Mouse (Mus musculus) gastrocnemius, postnatal 25 days (tissue): ENCODE results near the gene Fgfr2. TPM values are rescaled to one million over a fixed set of nuclear protein-coding genes. Genes with fewer than 3 reads are reported as not detected.

Experiments
- DNase-seq: peaks from one replicate; pipeline ENCODE4 v3.0.0; 2022
- total RNA-seq, 2 experiments: library from RNA; stranded (reverse); gene quantifications; 1 replicate in 1 of 2; 2 replicates in 1 of 2; pipeline ENCODE4 v1.2.3; 2021

Gene Fgfr2
- total RNA-seq, 2 experiments from 2014 or later, result 0.33 to 0.96 TPM

DNA sequence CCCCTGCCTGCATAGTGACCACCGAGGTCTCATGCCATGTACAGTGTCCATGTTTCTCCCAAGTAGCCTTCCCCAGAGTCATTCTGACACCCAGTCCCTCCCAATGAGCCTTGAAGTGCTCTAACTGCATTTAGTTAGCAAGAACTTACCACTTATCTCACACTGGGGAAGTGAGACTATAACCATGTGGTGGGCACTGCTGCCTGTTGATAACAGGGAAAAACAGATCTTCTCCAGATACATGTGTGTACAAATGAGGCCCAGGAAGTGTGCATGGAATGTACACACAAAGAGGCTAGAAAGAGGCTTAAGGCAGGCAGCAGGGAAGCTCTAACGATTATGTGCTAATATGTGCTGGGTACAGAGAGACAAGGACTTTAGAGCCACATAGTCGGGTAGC lies 629.5 kb downstream of the Fgfr2 start:
- DNase-seq, result no peak

DNA sequence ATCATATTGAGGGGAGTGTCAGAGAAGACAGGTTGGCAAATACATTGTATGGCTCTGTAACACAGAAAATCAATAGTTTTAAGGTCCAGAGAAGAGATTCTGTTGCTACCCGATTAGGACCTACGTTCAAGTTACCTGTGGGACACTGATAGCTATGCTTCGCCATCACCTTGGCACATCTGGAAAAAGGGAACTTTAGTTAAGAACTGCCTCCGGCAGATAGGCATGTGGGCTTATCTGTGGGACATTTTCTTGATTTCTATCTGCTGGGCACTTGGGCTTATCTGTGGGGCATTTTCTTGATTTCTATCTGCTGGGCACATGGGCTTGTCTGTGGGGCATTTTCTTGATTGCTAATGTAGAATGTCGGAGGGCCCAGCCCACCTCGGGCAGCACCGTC lies 631.2 kb downstream of the Fgfr2 start:
- no peak for DNase-seq

DNA sequence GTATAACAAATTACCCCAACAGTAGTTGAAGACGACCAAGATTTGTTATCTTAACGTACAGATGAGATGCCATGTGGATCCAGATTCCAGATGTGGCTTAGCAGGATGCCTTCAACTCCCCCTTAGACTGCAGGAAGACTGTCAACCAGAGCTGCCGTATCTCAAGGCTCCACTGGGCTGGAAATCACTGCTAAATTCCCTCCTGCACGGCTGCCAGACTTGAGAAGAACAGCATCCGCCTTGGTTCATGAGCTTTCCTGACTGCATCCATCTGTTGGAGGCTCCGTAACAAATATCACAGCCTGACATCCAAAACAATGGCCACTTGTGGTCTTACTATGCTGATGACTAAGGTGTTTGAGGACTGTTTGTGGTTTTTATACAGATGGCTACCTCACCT lies 635.8 kb downstream of the Fgfr2 start:
- no peak for DNase-seq

DNA sequence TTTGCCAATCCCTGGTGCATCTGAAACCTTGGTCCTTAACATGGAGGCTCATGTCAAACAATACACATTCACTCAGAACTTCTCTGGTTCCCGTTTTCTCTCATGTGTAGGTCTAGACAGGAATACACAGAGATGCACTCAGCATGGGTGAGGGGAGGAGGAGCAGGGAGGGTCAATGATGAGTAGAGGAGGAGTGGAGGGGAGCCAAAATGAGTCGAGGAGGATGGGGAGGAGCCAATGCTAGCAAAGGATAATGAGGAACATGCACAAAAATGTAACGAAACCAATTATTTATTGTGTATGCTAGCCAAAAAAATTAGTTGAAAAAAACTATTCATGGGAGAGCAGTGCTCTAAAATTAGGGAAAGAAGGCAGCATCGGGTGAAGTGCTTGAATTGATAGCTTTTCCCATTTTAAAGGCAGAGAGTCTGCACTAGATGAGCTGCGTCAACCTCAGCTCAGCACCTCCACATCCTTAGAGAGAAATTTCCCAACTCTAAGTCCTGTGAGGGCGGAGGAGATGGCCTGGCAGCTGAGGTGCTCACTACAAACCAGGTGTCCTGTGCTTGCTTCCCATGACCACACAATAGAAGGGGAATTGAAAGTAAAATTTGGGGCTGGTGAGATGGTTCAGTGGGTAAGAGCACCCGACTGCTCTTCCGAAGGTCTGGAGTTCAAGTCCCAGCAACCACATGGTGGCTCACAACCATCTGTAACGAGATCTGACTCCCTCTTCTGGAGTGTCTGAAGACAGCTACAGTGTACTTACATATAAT lies 636.6 kb downstream of the Fgfr2 start:
- no peak for DNase-seq

DNA sequence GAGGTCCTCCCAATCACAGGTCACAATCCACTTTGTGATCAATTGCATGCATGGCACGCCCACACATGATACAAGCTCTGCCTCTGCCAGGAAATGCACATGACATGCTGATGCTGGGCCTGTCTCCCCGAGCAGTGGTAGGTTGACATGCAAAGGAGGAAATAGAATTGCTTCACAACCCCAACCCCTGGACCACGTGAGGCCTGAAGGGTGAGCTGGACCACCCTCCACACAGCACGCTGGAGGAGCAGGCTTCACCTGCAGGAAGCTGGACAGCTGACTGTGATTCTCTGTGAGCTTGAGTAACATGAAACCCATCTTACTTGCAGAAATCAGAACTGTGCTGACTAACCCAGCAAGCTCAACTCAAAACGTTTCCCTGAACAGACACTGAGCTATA lies 638.7 kb downstream of the Fgfr2 start:
- no peak for DNase-seq

DNA sequence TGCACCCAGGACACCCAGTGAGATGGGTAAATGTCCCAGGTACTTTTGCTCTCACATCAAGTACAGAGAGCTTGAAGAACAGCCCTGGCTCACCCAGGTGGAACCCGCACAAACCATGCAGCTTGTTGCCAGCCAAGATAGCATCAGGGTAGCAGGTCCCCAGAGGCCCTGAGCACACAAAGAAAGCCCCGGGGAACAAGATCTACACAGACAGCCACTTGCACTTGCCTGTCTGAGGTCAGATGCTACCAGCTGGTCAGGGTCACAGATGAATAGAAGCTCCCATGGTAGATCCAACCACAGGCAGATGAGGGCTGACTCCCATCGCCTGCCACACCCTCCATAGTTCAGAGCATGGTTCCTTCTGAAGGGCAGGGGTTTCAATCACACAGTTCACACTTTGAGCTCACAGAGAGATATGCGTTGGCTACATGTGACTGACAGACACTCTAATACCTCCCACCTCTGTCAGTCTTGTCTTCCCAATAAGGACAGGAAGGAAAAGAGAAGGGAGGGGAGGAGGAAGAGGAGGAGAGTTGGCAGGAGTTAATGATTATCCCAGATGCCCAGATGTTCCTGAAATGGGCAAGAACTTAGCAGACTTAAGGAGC lies 642.3 kb downstream of the Fgfr2 start:
- no peak for DNase-seq

DNA sequence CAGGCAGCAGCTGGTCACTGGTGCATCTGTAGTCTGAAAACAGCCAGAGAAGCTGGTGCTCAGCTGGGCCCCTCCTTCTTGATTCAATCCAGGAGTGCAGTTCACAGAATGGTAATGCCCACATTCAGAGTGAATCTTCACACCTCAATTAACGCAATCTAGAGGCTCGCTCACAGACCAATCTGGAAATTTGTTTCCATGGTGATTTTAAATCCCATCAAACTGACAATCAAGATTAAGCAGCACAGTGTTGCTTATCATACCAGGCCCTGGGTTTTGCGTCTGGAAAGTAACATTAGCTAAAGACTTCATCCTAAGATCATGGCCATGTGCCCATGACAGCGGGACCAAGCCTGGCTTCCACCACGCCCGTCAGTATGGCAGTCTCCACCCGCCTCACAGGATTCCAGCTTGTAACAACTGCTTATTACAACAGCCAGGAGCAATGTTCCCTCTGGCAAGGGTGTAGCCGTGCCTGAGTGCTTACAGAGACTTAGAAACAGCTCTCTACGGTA lies 644.8 kb downstream of the Fgfr2 start:
- DNase-seq, result no peak

DNA sequence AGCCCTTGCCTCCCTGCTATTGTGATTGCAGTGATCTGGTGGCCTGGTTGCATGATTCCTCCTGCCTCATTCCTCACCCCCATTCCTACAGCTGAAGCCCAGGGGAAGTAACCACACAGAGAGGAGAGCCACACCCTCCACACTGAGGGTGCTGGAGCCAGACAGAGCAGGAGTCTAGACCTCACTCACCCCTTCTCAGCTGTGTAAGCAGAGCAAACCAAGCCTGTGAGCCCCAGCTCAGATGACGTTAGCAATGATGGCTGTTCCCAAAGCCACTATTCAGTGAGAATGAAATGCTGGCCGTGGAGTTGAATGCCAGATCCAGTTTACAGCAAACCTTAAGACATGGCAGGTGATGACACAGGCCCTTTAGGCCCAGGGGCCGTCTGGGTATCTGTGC lies 645.4 kb downstream of the Fgfr2 start:
- DNase-seq, result no peak

DNA sequence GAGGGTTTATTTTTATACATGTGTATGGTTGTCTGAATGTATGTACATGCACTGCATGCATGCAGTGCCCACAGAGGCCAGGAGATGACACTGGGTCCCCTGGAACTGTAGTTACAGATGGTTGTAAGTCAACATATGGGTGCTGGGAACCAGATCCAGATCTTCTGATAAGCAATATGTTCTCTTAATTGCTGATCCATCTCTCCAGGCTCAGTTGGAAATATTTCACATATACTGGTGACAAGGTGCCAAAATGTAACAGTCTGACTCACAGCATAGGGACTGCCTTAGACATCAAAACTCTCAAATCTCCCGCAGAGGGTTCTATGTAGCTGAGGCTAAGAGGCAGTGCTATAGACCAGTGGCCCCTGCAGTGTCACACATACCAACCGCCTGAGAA lies 646.7 kb downstream of the Fgfr2 start:
- DNase-seq, result no peak

DNA sequence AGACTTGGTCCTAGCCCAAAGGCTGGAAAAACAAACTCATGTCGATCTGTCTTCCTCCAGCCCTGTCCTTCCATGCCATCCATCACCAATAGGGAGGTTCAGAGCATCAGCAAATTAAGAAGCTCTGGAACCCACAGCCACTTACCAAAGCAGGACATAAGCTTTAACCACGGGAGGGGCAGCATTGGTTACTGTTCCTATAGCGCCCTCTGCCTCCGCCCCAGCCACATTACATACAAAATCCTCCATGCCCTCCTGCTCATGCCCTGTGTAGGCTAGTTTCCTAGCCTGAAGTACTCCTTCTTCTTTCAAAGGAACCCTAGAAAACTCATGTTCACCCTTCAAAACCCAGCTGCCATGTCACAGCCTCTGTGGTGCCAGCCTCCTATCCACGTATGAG lies 648.1 kb downstream of the Fgfr2 start:
- DNase-seq, result peak; percentile 19

DNA sequence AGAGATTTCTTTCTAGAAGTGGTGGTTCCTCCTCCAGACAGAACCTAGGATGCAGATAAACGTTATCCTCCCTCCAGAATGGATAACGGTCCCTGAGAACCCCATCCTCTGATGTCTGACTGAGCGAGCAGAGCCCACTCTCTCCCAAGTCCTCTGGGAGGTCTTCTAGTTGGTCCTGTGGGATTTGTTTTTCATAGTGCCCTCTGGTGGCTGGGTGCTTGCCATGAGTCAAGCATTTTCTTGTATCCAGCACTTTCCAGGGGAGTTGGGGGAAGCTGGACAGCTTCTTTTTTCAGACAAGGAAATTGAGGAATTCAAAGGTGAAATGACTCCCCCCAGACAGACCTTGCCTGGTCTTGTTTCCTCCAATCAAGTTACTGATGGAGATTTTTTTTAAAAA lies 651.8 kb downstream of the Fgfr2 start:
- DNase-seq, result no peak

DNA sequence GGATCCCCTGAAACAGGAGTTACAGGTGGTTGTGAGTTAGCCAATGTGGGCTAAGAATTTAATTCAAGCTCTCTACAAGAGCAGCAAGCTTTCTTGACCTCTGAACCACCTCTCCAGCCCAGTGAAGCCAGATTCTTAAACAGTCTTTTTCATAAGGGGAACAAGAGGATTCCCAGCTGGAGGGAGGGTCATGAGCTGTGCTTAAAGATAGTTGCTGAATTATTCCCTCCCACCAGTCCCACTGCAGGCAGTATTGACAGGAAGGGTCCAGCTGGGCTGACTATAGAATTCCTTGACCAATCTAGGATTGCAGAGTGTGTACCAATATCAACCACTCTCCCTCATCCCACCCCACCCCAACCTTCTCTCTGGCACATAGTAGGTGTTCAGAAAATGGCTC lies 654.8 kb downstream of the Fgfr2 start:
- DNase-seq, result no peak

DNA sequence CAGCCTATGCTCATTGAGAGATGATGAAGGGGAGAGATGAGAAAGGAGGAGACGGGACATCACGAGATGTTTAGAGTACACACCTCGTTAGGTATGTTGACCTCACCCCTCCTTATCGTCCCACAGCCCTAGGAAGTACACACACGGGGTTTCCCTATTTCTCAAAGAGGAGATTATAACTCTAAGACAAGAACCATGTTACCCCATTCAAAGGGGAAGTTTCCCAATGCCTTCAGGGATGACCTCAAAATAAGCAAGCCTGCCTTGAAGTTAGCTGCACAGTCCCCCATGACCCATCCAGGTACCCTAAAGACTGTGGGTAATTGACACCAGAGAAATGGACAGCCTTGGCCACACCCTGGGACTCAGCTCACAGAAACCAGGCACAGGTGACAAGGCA lies 657.3 kb downstream of the Fgfr2 start:
- DNase-seq, result no peak

DNA sequence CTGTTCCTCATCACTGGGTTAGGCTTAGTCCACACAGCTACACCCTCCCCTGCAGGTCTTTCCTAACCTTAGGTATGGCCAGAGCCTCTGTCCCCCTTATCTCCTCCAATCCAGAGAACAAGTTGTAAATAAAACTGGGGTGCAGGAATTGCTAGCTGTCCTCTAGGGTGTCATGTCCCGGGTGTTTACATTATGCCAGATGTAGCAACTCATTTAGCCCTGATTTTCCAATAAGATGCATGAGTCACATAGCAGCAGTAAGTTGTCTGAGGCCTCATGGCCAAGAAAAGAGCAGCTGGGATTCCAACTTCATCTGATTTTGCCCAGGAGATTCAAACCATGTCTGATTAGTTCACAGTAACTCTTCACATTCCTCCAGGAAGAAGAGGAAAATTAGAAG lies 658.3 kb downstream of the Fgfr2 start:
- no peak for DNase-seq

DNA sequence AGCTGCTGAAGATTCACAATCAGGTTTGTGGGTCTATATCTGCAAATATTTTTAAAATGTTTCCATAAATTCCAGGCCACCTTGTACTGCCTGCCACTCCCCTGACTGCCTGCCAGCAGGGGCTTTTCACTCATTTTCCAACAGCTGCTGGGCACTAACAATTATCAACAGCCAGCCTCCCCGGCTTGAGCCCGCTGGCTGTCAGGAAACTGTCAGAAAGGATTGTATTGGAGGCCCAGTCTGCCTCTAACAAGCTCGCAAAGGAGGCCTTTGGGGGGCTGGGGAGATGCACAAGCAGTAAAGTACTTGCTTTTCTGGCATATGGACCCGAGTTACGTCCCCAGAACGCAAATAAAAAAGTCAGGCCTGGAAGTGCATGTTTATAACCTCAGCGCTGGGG lies 664.7 kb downstream of the Fgfr2 start:
- no peak for DNase-seq

DNA sequence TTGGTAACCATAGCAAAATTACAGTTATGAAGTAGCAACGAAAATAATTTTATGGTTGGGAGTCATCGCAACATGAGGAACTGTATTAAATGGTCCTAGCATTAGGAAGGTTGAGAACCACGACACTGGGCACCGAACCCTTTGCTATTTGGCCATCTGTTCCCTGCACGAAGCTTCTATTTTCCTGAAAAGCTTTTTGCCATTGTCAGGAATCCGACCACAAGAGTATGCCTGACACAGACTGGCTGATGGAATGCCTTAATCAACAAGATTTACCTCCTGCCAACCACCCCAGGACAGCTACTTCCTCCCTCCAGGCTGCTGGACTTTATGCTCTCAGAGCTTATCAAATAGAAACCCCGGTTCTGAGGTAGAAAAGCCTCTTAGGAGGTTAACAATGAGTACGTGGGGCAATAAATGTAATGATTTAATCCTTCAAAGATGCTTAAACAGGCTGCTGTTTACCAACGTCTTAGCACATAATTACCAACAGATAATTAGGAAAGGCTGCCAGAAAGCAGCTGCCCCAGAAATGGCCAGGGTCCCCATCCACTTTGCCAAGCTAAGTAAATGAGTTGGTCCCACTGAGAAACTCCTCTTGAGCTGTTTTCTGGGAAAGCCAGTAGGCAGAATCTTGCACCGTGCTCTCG lies 668.0 kb downstream of the Fgfr2 start:
- no peak for DNase-seq

DNA sequence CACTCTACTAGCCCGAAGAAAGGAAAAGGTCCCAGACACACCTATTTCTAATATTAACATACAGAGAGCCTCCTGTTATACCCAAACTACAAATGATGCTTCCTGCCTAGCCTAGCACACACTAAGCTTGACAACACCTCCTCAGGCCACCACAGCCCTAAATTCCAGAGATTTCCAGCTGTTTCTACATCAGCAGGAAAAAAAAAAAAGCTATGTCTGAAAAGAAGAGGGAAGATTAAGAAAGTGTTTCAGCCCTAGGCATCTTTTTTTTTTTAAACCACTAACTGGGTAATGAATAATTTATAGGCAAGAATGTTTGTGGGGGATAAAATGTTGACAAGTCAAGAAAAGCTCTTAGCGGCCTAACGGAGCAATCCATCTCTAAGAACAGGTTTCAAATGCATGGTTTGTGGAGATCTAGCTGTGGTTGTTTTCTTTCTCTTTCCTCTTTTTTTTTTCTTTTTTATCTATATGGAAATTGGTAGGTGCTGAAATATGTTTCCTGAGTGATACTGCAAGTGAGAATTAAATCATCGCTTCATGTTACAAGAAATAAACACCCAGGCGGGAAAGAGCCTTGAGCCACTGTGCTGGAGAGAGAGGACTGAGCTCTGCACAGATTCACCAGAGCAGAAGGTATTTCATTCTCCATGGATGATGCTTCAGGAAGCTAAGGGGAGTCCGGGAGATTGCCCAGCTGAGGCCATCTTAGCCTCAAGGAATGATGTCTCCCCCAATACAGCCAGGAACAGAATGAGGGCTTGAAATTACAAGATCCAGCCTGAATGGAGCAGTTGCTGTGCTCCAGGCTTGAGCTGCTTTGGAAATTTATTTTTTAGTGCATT lies 673.0 kb downstream of the Fgfr2 start:
- no peak for DNase-seq

DNA sequence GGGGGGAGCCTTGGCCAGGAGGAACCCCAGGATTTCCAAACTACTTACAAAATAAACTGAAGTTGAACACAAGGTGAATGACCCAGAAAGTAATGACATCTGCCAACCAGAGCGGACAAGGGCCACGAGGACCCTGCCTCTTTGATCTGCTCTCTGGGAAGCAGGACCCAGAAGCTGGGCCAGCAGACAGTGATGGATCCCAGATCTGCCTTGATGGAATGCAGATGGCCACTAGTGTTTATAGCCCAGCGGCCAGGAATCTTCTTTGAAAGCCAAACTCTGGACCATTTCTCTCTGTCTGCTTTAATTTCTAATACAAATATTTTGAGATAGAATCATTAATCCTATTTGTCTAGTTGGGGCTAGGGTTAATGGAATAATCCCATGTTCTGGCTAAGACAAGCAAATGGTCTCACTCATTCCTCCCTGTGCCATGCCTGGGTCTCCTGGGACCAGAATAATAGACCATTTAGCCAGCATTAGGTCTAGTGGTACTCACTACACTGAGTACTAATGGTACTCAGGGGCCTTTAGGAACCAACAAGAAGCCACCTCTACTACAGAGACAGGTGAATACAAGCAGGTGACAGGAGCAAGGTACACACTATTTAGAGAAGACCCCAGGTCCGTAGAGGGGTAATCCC lies 674.5 kb downstream of the Fgfr2 start:
- DNase-seq, result no peak

DNA sequence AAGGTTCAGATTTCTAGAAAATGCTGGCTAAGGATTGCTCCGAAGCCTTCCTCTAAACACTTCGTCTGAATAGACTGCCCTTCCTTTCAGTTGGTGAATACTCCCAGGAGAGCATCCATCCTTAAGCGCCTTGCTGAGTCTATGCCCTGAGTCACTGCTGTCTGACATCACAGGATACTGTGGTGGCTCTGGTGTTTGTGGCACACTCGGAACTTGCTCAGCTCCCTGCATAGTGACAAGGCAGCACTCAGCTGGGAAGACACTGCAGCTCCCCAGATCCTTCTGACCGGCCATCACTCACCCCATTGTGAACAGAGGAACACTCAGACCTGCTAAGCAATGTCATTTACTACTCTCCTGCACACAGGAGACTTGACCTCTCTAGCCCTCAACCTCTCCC lies 675.6 kb downstream of the Fgfr2 start:
- no peak for DNase-seq

DNA sequence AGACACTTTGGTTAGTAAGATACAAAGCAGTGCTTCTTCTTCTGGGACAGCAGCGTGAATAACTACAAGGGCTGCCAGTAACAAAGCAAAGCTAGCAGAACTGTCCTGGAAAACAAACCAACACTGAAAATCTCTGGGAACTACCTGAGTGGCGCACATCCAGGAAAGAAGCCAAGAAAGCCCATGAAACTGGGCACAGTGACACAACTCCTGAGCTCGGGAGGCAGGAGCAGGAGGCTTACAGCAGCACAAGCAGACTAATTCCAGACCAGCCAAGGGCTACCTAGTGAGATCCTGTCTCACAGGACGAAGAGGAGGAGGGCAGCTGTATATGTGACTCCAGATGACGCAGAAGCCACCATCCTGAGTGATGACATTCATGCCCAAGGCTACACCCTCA lies 676.3 kb downstream of the Fgfr2 start:
- no peak for DNase-seq

DNA sequence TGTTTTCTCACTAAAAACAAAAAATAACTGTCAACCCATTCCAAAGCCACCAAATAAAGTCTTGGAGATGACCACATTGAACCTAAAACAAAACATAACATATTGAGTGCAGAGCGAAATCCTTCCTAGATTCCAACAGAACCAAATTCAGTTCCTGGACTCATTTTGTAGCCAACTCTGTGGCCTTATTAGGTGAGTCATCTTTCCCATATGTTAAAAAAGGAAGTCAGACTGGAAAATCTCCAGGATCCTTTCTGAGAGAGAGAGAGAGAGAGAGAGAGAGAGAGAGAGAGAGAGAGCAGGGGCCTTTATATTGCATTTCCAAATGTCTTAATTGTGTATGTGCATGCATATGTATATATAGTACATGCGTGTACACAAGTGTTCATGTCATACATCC lies 678.9 kb downstream of the Fgfr2 start:
- DNase-seq, result no peak

DNA sequence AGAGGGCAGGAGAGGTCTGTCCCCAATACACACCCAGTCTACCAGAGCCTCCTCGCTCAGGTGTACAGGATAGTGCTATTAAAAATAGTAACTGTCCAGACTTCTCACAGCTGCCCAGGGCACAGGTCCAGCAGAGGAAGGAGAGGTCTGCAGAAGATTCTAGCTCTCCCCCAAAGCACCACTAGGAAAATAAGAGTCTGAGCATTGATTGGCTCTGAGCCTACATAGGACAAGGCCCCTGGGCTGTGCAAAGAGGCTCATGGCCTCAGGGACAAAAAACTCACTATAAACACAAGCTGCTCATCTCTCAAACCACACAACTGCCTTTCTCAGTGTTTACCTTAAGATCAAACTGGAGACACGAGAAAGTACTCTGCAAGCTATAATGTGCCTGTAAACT lies 679.4 kb downstream of the Fgfr2 start:
- DNase-seq, result no peak
